Mouse (Mus musculus) midbrain, embryonic 16.5 days (tissue): ENCODE measurements around the gene Dock7. TPM values are rescaled to one million over a fixed set of nuclear protein-coding genes. Genes with fewer than 3 reads are reported as not detected.

ENCODE experiments used
- ATAC-seq: fragments of 200-750 bp; cut with Nextera tagmentation; 2 replicates; pipeline ENCODE4 v1.8.0; 2017; ENCODE audit warnings: moderate TSS enrichment
- H3K27ac ChIP-seq: fragments of 300-500 bp; sonication (generic); 2 replicates; pipeline ENCODE4 v1.5.1; 2014; ENCODE audit warnings: mild to moderate bottlenecking, low read length, mixed read lengths
- H3K27me3 ChIP-seq: fragments of 300-500 bp; sonication (generic); 2 replicates; pipeline ENCODE4 v1.6.1; 2014; ENCODE audit warnings: low read depth, low read length, mixed read lengths; ENCODE audit not compliant: control insufficient read depth, insufficient read depth
- H3K36me3 ChIP-seq: fragments of 300-500 bp; sonication (generic); 2 replicates; pipeline ENCODE4 v1.6.1; 2014; ENCODE audit warnings: mild to moderate bottlenecking, low read length, moderate library complexity, mixed read lengths; ENCODE audit not compliant: control insufficient read depth, insufficient read depth
- H3K4me1 ChIP-seq: fragments of 300-500 bp; sonication (generic); 2 replicates; pipeline ENCODE4 v1.6.1; 2014; ENCODE audit warnings: mild to moderate bottlenecking, low read length, mixed read lengths; ENCODE audit not compliant: control insufficient read depth, insufficient read depth
- H3K4me2 ChIP-seq: fragments of 300-500 bp; sonication (generic); 2 replicates; pipeline ENCODE4 v1.6.1; 2014; ENCODE audit warnings: mild to moderate bottlenecking, low read length, mixed read lengths
- H3K4me3 ChIP-seq: fragments of 300-500 bp; sonication (generic); 2 replicates; pipeline ENCODE4 v1.5.1; 2014; ENCODE audit warnings: low read depth, mild to moderate bottlenecking, low read length, moderate library complexity, mixed read lengths
- H3K9ac ChIP-seq: fragments of 300-500 bp; sonication (generic); 2 replicates; pipeline ENCODE4 v1.6.1; 2014; ENCODE audit warnings: low read depth, low read length, mixed read lengths
- H3K9me3 ChIP-seq: fragments of 300-500 bp; sonication (generic); replicated peaks from 2 replicates; pipeline ENCODE4 v1.6.1; 2014; ENCODE audit warnings: mild to moderate bottlenecking, low read length, mixed read lengths; ENCODE audit not compliant: control insufficient read depth, poor library complexity, severe bottlenecking
- WGBS: fragments of 180-500 bp; shearing (Covaris S2); extraction: QIAGEN DNeasy Blood & Tissue Kit; methylation state at CpG from one replicate; pipeline ENCODE4 v1.1.7; 2014; 5-methylcytosine and 5-hydroxymethylcytosine counted together
- polyA plus RNA-seq: library from polyadenylated mRNA; unstranded; fragments of >200 nt; fragmentation: Nextera tagmentation; extraction: Ambion mirVana; gene quantifications from 2 replicates; pipeline ENCODE4 v1.2.1, GENCODE M21; 2015

Gene Dock7
- polyA plus RNA-seq, 1 experiment from 2014 or later = 64.4 TPM

- no peaks in the 10 kb centered on the region for H3K27me3 ChIP-seq
- H3K4me2 ChIP-seq = no peak overlapping the region
- no peak overlapping the region for H3K9ac ChIP-seq
- H3K4me1 ChIP-seq = peaks cover 6% of the 10 kb centered on the region; the same call in 1 of the 2 replicates
- H3K27ac ChIP-seq = no peak overlapping the region
- 69% methylated on average over 11 of the region's 11 CpGs for WGBS
- no peak overlapping the region for H3K4me3 ChIP-seq
- no peaks in the 10 kb centered on the region for H3K36me3 ChIP-seq
- ATAC-seq = no peak
- H3K9me3 ChIP-seq = no peaks in the 10 kb centered on the region
Observed at GRCm38 (mm10) chr4:99156641-99157307, 36.1 kb upstream of the Dock7 start.

GRCm38 (mm10) chr4:99151885-99152558, 31.3 kb upstream of the Dock7 start:
- WGBS = 52% methylated on average over 4 of the region's 4 CpGs

GRCm38 (mm10) chr4:99151434-99151833, 30.7 kb upstream of the Dock7 start:
- no peak for ATAC-seq
- H3K9ac ChIP-seq = no peak overlapping the region
- H3K27me3 ChIP-seq = no peaks in the 10 kb centered on the region
- no peaks in the 10 kb centered on the region for H3K4me1 ChIP-seq
- H3K36me3 ChIP-seq = no peaks in the 10 kb centered on the region
- H3K27ac ChIP-seq = no peak overlapping the region
- H3K9me3 ChIP-seq = no peaks in the 10 kb centered on the region
- WGBS = 94% methylated on average over 4 of the region's 4 CpGs
- no peak overlapping the region for H3K4me3 ChIP-seq
- H3K4me2 ChIP-seq = no peak overlapping the region

More at GRCm38 (mm10) chr4:99151885-99152558, 31.3 kb upstream of the Dock7 start:
- no peaks in the 10 kb centered on the region for H3K9me3 ChIP-seq
- no peaks in the 10 kb centered on the region for H3K27me3 ChIP-seq
- H3K4me3 ChIP-seq = no peak overlapping the region
- no peak overlapping the region for H3K4me2 ChIP-seq
- H3K4me1 ChIP-seq = no peaks in the 10 kb centered on the region
- H3K27ac ChIP-seq = no peak overlapping the region
- no peaks in the 10 kb centered on the region for H3K36me3 ChIP-seq
- ATAC-seq = no peak
- H3K9ac ChIP-seq = no peak overlapping the region

DNA sequence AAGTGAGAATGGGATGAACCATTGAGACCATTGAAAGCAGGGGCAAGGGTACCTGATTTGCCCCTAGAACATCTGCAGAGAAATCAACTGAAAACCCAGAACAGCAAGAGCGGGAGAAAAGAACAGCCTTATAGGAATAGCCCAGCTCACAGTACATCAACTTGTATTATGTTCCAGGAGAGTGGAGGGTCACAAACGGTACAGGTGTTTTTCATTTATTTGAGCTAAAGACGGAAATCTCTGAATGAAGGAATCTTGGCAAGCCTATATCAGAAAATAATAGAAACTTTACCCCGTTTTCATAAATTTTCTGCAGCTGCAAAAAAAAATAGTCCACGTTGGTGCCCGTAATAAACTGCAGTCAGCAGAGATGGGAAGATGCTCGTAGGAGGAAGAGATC, 22.6 kb upstream of the Dock7 start:
- peaks cover 3% of the 10 kb centered on the region; the same call in 1 of the 2 replicates for H3K9me3 ChIP-seq
- no peak overlapping the region for H3K4me2 ChIP-seq
- WGBS = 93% methylated on average over 7 of the region's 7 CpGs
- no peaks in the 10 kb centered on the region for H3K36me3 ChIP-seq
- H3K4me1 ChIP-seq = no peaks in the 10 kb centered on the region
- H3K27ac ChIP-seq = no peak overlapping the region
- H3K9ac ChIP-seq = no peak overlapping the region
- H3K4me3 ChIP-seq = no peak overlapping the region
- ATAC-seq = no peak
- no peaks in the 10 kb centered on the region for H3K27me3 ChIP-seq

DNA sequence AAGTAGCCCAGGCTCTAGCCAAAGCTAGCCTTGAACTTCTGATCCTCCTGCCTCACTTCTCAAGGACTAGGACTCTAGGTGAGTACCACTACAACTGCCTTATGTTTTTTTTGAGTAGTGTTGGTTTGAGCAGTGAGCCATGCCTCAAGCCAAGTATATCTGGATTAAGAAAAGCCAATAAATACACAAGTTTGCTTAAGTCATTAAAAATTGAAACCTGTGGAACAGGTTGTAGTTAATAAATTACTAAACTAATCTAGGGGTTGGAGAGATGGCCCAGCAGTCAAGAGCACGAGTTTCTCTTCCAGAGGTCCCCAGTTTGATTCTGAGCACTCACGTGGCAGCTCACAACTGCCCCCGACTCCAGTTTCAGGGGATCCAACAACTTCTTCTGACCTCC, 20.9 kb upstream of the Dock7 start:
- Histone ChIP-seq H3K9me3 (peaks cover 3% of the 10 kb centered on the region; the same call in 1 of the 2 replicates), H3K4me1 (no peaks in the 10 kb centered on the region), H3K4me2 (no peak overlapping the region), H3K27me3 (no peaks in the 10 kb centered on the region), H3K4me3 (no peak overlapping the region), H3K36me3 (no peaks in the 10 kb centered on the region), H3K9ac (no peak overlapping the region), H3K27ac (no peak overlapping the region)
- 84% methylated on average over 3 of the region's 3 CpGs for WGBS
- no peak for ATAC-seq

- Histone ChIP-seq H3K36me3 (no peaks in the 10 kb centered on the region), H3K27me3 (no peaks in the 10 kb centered on the region), H3K9me3 (peaks cover 3% of the 10 kb centered on the region; the same call in 1 of the 2 replicates), H3K4me3 (no peak overlapping the region), H3K4me1 (no peaks in the 10 kb centered on the region), H3K27ac (no peak overlapping the region), H3K4me2 (no peak overlapping the region), H3K9ac (no peak overlapping the region)
- ATAC-seq = no peak
- 97% methylated on average over 1 of the region's 1 CpGs for WGBS
Observed at GRCm38 (mm10) chr4:99141171-99141570, 20.5 kb upstream of the Dock7 start.

- no peak for ATAC-seq
- 91% methylated on average over 8 of the region's 8 CpGs for WGBS
- H3K27me3 ChIP-seq = no peaks in the 10 kb centered on the region
- no peak overlapping the region for H3K4me3 ChIP-seq
- H3K4me2 ChIP-seq = no peak overlapping the region
- no peak overlapping the region for H3K9ac ChIP-seq
- H3K4me1 ChIP-seq = no peaks in the 10 kb centered on the region
- H3K9me3 ChIP-seq = no peaks in the 10 kb centered on the region
- H3K27ac ChIP-seq = no peak overlapping the region
- no peaks in the 10 kb centered on the region for H3K36me3 ChIP-seq
Observed at GRCm38 (mm10) chr4:99137986-99138641, 17.4 kb upstream of the Dock7 start.

GRCm38 (mm10) chr4:99134522-99134921, 13.8 kb upstream of the Dock7 start:
- Histone ChIP-seq H3K4me1 (no peaks in the 10 kb centered on the region), H3K36me3 (no peaks in the 10 kb centered on the region), H3K9me3 (no peaks in the 10 kb centered on the region), H3K27ac (no peak overlapping the region), H3K9ac (no peak overlapping the region), H3K27me3 (no peaks in the 10 kb centered on the region), H3K4me3 (no peak overlapping the region), H3K4me2 (no peak overlapping the region)
- WGBS = 49% methylated on average over 3 of the region's 3 CpGs
- no peak for ATAC-seq

DNA sequence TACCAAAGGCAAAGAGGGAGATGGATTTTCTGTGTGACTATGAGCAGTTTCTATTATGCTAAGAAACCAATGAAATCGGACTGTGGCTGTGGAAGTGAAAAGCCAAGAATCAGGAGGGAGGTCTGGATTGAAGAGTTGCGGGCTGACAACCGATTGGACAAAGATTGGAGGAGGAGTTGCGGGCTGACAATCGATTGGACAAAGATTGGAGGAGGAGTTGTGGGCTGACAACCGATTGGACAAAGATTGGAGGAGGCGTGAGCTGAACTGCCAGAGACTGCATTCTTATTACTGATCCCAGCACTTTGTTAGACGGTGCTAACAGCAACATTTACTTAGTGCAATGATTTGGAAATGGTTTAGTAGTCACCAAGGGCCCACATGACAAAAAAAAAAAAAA, 12.6 kb upstream of the Dock7 start:
- no peaks in the 10 kb centered on the region for H3K36me3 ChIP-seq
- H3K4me3 ChIP-seq = no peak overlapping the region
- 91% methylated on average over 8 of the region's 8 CpGs for WGBS

More for the DNA sequence above, 12.6 kb upstream of the Dock7 start:
- no peak overlapping the region for H3K9ac ChIP-seq
- H3K27ac ChIP-seq = no peak overlapping the region
- no peaks in the 10 kb centered on the region for H3K4me1 ChIP-seq
- no peaks in the 10 kb centered on the region for H3K27me3 ChIP-seq
- H3K9me3 ChIP-seq = no peaks in the 10 kb centered on the region
- ATAC-seq = no peak
- no peak overlapping the region for H3K4me2 ChIP-seq
